Mouse (Mus musculus) ovary, postnatal 10 days (tissue): Measurements from ENCODE around the gene Lamp2.
"Not testable (repeated sequence)": the region's sequence is repeated elsewhere in the genome, so short reads cannot be mapped to it uniquely, and the experiment has no call there.

Experiments
- DNase-seq: peaks from one replicate; pipeline ENCODE4 v3.0.0; 2022; ENCODE audit warnings: low spot score

Gene Lamp2

DNA sequence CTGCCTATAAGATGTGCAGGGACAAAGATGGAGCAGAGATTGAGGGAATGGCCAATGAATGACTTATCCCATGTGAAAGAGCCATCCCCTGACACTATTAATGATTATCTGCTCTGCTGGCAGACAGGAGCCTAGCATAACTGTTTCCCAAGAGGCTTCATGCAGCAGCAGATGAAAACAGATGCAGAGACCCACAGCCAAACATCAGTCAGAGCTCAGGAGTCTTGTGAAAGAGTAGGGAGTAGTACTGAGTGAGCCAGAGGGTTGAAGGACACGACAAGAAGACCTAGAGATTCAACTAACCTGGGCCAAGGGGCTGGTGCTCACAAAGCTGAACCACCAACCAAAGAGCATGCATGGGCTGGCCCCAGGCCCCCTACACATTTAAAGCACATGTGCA is 30.2 kb downstream of the Lamp2 start:
- no peak for DNase-seq

DNA sequence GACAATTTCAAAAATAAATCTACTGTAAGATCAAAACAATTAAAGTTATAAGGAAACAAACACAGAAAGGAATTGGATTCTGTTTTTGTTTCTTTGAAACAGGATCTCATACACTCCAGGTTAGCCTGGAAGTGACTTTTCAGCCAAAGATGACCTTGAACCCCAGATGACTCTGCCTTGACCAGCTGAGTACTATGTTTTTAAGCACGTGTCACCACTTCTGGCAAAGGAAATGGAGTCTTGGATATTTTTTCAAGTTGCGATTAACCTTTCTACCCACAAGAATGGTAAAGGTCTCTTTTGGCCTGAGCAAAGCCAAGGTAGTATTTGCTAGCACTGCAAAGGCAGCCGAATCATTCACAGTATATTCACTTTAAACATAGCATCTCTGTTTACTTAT is 33.2 kb downstream of the Lamp2 start:
- no peak for DNase-seq

DNA sequence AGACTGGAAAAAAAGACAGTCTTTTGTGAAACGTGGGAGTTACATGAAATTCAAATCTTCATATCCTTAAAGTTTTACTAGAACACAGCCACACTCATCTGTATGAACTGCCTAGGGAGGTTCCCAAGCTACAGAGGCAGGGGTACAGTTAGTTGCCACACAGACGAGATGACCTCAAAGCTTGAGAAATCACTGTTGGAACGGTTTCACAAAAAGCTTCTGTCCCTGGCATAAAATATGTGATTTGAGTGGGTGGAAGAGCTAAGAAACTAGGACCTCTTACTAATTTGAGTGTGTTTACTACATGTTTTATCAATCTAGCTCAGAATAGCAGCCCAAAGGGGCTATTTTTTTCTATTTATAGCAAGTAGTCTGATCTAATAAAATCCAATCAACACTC is 33.9 kb downstream of the Lamp2 start:
- no peak for DNase-seq

DNA sequence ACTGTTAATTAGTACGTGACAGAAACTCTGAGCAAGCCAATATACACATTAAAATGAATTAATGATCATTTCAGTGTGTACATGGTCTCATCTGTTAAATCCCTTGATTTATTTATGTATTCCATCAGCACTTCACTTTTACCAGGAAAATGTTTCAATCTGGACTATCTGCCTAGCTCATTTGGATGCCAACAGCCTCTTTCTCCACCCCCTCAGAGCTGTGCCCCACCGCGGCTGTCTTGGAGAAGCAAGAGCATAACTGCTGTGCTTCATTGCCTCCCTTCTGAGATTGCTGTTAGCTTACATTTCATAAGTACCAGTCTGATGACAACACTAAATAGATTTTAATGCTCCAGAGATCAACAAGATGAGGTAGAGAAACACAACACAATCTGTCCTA is 52.4 kb downstream of the Lamp2 start:
- DNase-seq: no peak

DNA sequence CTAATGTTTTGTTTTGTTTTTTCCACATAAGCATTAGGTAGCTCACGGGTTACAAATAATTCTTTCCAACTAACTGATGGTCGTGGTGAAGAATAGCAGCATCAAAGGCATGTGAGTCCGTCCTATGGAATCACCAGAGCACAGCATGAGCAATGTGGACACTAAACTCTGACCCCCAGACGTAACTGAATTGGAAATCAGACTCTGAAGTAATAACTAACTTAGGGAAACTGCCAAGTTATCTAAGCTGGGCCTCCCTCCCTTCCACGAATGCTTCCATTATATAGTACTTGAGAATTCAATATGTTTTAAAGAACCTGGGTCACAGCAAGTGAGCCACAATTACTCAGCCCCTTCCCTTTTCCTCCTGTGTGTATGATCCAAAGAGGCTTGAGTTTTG is 53.3 kb downstream of the Lamp2 start:
- no peak for DNase-seq

DNA sequence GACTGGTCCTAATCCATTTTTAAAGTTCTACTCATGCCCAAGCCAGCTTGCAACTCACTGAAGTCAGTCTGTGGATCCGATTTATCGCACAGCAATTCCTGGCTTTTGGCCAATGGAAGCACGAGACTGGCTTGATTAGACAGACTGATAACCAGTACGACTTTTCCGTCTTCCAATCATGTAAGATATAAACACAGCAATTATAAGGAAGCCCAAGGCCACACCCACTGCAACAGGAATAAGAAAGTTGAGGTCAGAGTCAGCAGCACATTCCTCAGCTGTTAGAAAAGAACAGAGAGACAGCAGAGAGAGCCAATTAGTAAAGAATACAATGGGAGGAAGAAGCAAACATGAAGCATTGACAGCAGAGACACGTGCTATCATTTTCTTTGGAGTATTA is 54.2 kb downstream of the Lamp2 start:
- no peak for DNase-seq

DNA sequence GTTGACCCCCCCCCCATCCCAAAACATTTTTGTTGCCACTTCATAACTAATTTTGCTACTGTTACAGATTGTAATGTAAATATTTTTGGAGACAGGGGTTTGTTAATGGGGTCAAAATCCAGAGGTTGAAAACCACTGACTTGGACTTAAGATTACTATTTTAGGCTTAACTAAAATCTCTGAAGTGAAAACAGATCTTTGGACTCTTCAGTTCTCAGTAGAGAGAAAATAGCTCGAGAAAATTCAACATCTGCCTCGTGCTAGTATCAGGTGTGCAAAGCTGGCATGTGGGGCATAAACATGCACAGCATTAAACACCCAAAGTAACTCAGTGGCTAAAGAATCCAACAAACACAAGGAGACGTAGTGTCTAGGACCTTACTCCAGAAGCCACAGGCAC is 55.6 kb downstream of the Lamp2 start:
- no peak for DNase-seq

DNA sequence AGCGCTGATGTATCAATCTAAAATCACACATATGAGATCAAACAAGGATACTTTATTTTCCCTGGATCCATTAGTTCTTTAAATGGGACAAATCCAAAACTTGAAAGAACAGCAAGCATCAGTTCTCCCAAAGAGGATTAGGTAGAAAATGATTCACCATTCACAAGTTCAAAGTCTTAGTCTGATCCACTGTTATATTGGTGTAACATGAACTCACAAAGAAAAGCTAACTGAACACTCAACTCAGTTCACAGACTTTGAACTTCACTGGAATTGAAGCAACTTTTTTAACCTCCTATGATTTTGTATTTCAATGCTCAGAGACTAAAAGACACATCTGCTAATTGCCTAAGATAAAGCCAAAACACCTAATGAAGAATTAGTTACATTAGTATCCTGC is 56.6 kb downstream of the Lamp2 start:
- DNase-seq: no peak

DNA sequence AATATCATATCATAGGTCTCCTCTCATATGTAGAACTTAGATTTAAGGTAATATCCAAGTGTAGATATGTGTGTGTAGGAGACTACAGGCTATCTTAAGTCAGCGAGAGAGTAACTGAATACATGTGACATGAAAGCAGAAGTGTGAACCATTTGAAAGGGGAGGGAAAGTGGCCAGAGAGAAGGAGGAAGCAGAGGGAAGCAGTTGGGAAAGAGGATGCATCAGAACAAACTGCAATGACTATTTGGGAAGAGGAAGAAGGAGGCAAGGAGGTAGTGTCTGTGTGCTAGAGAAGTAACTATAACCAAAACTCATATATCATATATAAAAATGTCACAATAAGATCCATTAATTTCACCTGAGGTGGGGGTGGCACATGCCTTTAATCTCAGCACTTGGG is 83.1 kb downstream of the Lamp2 start:
- not testable (repeated sequence) for DNase-seq

DNA sequence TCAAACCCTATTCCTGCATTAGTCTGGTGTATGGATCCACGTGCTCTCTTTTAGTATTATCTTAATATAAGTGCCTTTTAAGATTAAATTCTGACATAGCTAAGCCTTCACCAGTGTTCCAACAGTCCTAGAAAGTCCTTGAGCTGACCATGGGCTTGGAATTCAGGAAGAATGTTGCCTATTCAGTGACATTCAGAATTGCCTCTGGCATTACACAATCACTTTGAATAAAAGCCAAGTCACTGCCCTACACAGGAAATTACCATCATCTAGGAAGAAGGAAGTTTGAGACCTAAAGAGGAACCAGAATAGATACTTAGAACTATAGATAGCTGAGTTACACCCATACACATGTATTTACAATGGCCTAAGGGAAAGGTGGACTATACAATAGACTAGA is 91.6 kb downstream of the Lamp2 start:
- not testable (repeated sequence) for DNase-seq

DNA sequence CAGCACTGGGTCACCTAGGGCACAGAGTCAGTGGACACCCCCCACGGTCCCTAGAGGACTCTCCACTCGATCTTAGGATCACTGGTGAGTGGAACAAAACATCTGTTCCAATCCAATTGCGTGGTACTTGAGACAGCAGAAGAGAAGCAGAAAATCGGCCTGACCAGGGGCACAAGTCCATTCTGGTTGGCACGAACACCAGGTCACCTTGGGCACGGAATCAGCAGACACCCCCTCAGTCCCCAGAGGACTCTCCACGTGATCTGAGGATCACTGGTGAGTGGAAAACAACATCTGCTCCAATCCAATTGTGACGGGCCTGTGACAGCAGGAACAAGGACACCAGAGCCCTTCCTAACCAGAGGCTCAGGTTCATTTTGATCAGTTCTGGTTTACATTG is 94.2 kb downstream of the Lamp2 start:
- no peak for DNase-seq
